Mouse (Mus musculus): ENCODE data around the gene Mindy2. TPM values are rescaled to one million over a fixed set of nuclear protein-coding genes. Genes with fewer than 3 reads are reported as not detected.

Gene Mindy2
- polyA plus RNA-seq, 1 experiment from 2014 or later = 12.7 TPM

- ATAC-seq (ENCODE audit: low read depth) (no peak), DNase-seq (no peak)
- no peaks in the 10 kb centered on the region for H3K27me3 ChIP-seq
- peak overlapping the region; percentile 34; the same call in 1 of the 2 replicates for H3K9ac ChIP-seq
- H3K4me1 ChIP-seq (replicated peaks) = peaks cover 46% of the 10 kb centered on the region
- no peaks in the 10 kb centered on the region; the same call in 1 of the 2 replicates for H3K36me3 ChIP-seq
- no peak overlapping the region for H3K4me2 ChIP-seq
- H3K27ac ChIP-seq = peak overlapping the region; percentile 4
- no peaks in the 10 kb centered on the region for H3K9me3 ChIP-seq (replicated peaks)
- WGBS (ENCODE audit: insufficient replicate concordance) = 65% methylated on average over 16 of the region's 16 CpGs
- H3K4me3 ChIP-seq (replicated peaks) = no peak overlapping the region
These were observed 8.6 kb upstream of the Mindy2 start for GRCm38 (mm10) chr9:70665372-70666145.

- H3K36me3 ChIP-seq = no peaks in the 10 kb centered on the region; the same call in 1 of the 2 replicates
- no peak overlapping the region for H3K9ac ChIP-seq
- no peaks in the 10 kb centered on the region for H3K9me3 ChIP-seq (replicated peaks)
- DNase-seq (no peak), ATAC-seq (ENCODE audit: low read depth) (no peak)
- no peak overlapping the region for H3K4me3 ChIP-seq (replicated peaks)
- H3K4me2 ChIP-seq = no peak overlapping the region
- 74% methylated on average over 4 of the region's 4 CpGs for WGBS (ENCODE audit: insufficient replicate concordance)
- H3K4me1 ChIP-seq (replicated peaks) = peaks cover 43% of the 10 kb centered on the region
- H3K27me3 ChIP-seq = no peaks in the 10 kb centered on the region
- H3K27ac ChIP-seq = peak overlapping the region; percentile 4; the same call in 1 of the 2 replicates
These were observed 7.9 kb upstream of the Mindy2 start for GRCm38 (mm10) chr9:70664847-70665246.

- Histone ChIP-seq H3K4me2 (peak overlapping the region; percentile 70), H3K4me3 (replicated peaks) (peak overlapping the region; percentile 78), H3K36me3 (0 out of 2 replicates have a peak, but pooled peaks cover 4% of the 10 kb centered on the region), H3K4me1 (replicated peaks) (peaks cover 38% of the 10 kb centered on the region), H3K9ac (peak overlapping the region; percentile 95), H3K27me3 (no peaks in the 10 kb centered on the region), H3K27ac (peak overlapping the region; percentile 96), H3K9me3 (replicated peaks) (no peaks in the 10 kb centered on the region)
- ATAC-seq (ENCODE audit: low read depth) (no peak), DNase-seq (no peak)
- WGBS (ENCODE audit: insufficient replicate concordance) = 23% methylated on average over 2 of the region's 2 CpGs
These were observed 1.3 kb upstream of the Mindy2 start for GRCm38 (mm10) chr9:70658266-70658665.

GRCm38 (mm10) chr9:70656130-70657007 lies 605 bp downstream of the Mindy2 start, which contains the start of gene Gm10642:
Gene Gm10642, plus strand, starts transcription at chr9:70656251.
- Histone ChIP-seq H3K4me1 (replicated peaks) (peaks cover 57% of the 10 kb centered on the region), H3K4me2 (peak within 1 kb of the TSS; percentile 70), H3K9me3 (replicated peaks) (no peaks in the 10 kb centered on the region), H3K36me3 (peaks cover 12% of the 10 kb centered on the region), H3K4me3 (replicated peaks) (peak within 1 kb of the TSS; percentile 78), H3K27me3 (no peaks in the 10 kb centered on the region), H3K27ac (peak within 1 kb of the TSS; percentile 96), H3K9ac (peak within 1 kb of the TSS; percentile 95)
- peak; percentile 42 for DNase-seq
- WGBS (ENCODE audit: insufficient replicate concordance) = 0% methylated on average over 49 of the region's 72 CpGs
- ATAC-seq (ENCODE audit: low read depth) = peak; percentile 43

GRCm38 (mm10) chr9:70655764-70656129 lies 1.2 kb downstream of the Mindy2 start:
- ATAC-seq (ENCODE audit: low read depth) (no peak), DNase-seq (no peak)
- peak overlapping the region; percentile 78 for H3K4me3 ChIP-seq (replicated peaks)
- H3K4me2 ChIP-seq = peak overlapping the region; percentile 70
- peaks cover 60% of the 10 kb centered on the region for H3K4me1 ChIP-seq (replicated peaks)
- H3K27me3 ChIP-seq = no peaks in the 10 kb centered on the region
- H3K9me3 ChIP-seq (replicated peaks) = no peaks in the 10 kb centered on the region
- H3K36me3 ChIP-seq = peaks cover 17% of the 10 kb centered on the region
- 35% methylated on average over 2 of the region's 2 CpGs for WGBS (ENCODE audit: insufficient replicate concordance)
- peak overlapping the region; percentile 95 for H3K9ac ChIP-seq
- H3K27ac ChIP-seq = peak overlapping the region; percentile 96

GRCm38 (mm10) chr9:70654496-70654895 lies 2.5 kb downstream of the Mindy2 start:
- H3K4me1 ChIP-seq (replicated peaks) = peaks cover 54% of the 10 kb centered on the region
- H3K27me3 ChIP-seq = no peaks in the 10 kb centered on the region
- H3K9me3 ChIP-seq (replicated peaks) = no peaks in the 10 kb centered on the region
- H3K36me3 ChIP-seq = peaks cover 24% of the 10 kb centered on the region
- peak overlapping the region; percentile 95 for H3K9ac ChIP-seq
- ATAC-seq (ENCODE audit: low read depth) (no peak), DNase-seq (no peak)
- WGBS (ENCODE audit: insufficient replicate concordance) = 72% methylated on average over 4 of the region's 4 CpGs
- peak overlapping the region; percentile 70 for H3K4me2 ChIP-seq
- H3K4me3 ChIP-seq (replicated peaks) = peak overlapping the region; percentile 78
- H3K27ac ChIP-seq = peak overlapping the region; percentile 11

- peak overlapping the region; percentile 70 for H3K4me2 ChIP-seq
- WGBS (ENCODE audit: insufficient replicate concordance) = 61% methylated on average over 2 of the region's 2 CpGs
- H3K27ac ChIP-seq = 0 out of 2 replicates have a peak overlapping the region, but pooled peaks have one; percentile 31
- no peaks in the 10 kb centered on the region for H3K9me3 ChIP-seq (replicated peaks)
- peak overlapping the region; percentile 78 for H3K4me3 ChIP-seq (replicated peaks)
- peaks cover 27% of the 10 kb centered on the region for H3K36me3 ChIP-seq
- DNase-seq (no peak), ATAC-seq (ENCODE audit: low read depth) (no peak)
- H3K4me1 ChIP-seq (replicated peaks) = peaks cover 50% of the 10 kb centered on the region
- H3K27me3 ChIP-seq = no peaks in the 10 kb centered on the region
- peak overlapping the region; percentile 95 for H3K9ac ChIP-seq
These were observed 3.1 kb downstream of the Mindy2 start for GRCm38 (mm10) chr9:70653875-70654274.

GRCm38 (mm10) chr9:70652221-70652620 lies 4.8 kb downstream of the Mindy2 start:
- ATAC-seq (ENCODE audit: low read depth) = no peak
- 77% methylated on average over 2 of the region's 2 CpGs for WGBS (ENCODE audit: insufficient replicate concordance)
- no peaks in the 10 kb centered on the region for H3K27me3 ChIP-seq
- no peaks in the 10 kb centered on the region for H3K9me3 ChIP-seq (replicated peaks)
- 0 out of 2 replicates have a peak overlapping the region, but pooled peaks have one; percentile 78 for H3K4me3 ChIP-seq (replicated peaks)
- H3K9ac ChIP-seq = no peak overlapping the region; the same call in 1 of the 2 replicates
- DNase-seq = no peak
- peaks cover 47% of the 10 kb centered on the region for H3K4me1 ChIP-seq (replicated peaks)
- H3K36me3 ChIP-seq = peaks cover 27% of the 10 kb centered on the region
- peak overlapping the region; percentile 70 for H3K4me2 ChIP-seq
- no peak overlapping the region for H3K27ac ChIP-seq

GRCm38 (mm10) chr9:70650994-70651393 lies 6.0 kb downstream of the Mindy2 start:
- H3K4me1 ChIP-seq (replicated peaks) = peaks cover 47% of the 10 kb centered on the region
- no peak overlapping the region for H3K9ac ChIP-seq
- H3K9me3 ChIP-seq (replicated peaks) = no peaks in the 10 kb centered on the region
- no peak overlapping the region for H3K4me2 ChIP-seq
- H3K4me3 ChIP-seq (replicated peaks) = no peak overlapping the region
- H3K27ac ChIP-seq = no peak overlapping the region
- no peak for DNase-seq
- 86% methylated on average over 1 of the region's 1 CpGs for WGBS (ENCODE audit: insufficient replicate concordance)
- no peaks in the 10 kb centered on the region for H3K27me3 ChIP-seq
- H3K36me3 ChIP-seq = peaks cover 27% of the 10 kb centered on the region
- ATAC-seq (ENCODE audit: low read depth) = no peak

- H3K4me1 ChIP-seq (replicated peaks) = peaks cover 43% of the 10 kb centered on the region
- ATAC-seq (ENCODE audit: low read depth) (no peak), DNase-seq (no peak)
- H3K9ac ChIP-seq = no peak overlapping the region
- 66% methylated on average over 2 of the region's 2 CpGs for WGBS (ENCODE audit: insufficient replicate concordance)
- H3K27ac ChIP-seq = no peak overlapping the region
- H3K9me3 ChIP-seq (replicated peaks) = no peaks in the 10 kb centered on the region
- peaks cover 27% of the 10 kb centered on the region for H3K36me3 ChIP-seq
- no peaks in the 10 kb centered on the region for H3K27me3 ChIP-seq
- no peak overlapping the region for H3K4me2 ChIP-seq
- no peak overlapping the region for H3K4me3 ChIP-seq (replicated peaks)
These were observed 6.7 kb downstream of the Mindy2 start for GRCm38 (mm10) chr9:70650260-70650659.

- DNase-seq = no peak
- Histone ChIP-seq H3K36me3 (peaks cover 32% of the 10 kb centered on the region), H3K27me3 (no peaks in the 10 kb centered on the region), H3K4me2 (no peak overlapping the region), H3K27ac (no peak overlapping the region), H3K4me3 (replicated peaks) (no peak overlapping the region), H3K4me1 (replicated peaks) (peaks cover 1% of the 10 kb centered on the region; the same call in 1 of the 2 replicates), H3K9ac (no peak overlapping the region), H3K9me3 (replicated peaks) (no peaks in the 10 kb centered on the region)
- WGBS (ENCODE audit: insufficient replicate concordance) = 84% methylated on average over 2 of the region's 2 CpGs
- ATAC-seq (ENCODE audit: low read depth) = no peak
These were observed 20.2 kb downstream of the Mindy2 start for GRCm38 (mm10) chr9:70636748-70637147.
